Mouse (Mus musculus) thymus, postnatal 10 days (tissue): ENCODE data around the gene Megf6.
A peak's percentile ranks its signal among the peaks of the same experiment; 100 is the strongest.

ENCODE experiments used
- DNase-seq, 2 experiments: peaks; one replicate each; pipeline ENCODE4 v3.0.0; 2021; ENCODE audit warnings: low spot score in 2 of 2

Megf6 gene

DNA sequence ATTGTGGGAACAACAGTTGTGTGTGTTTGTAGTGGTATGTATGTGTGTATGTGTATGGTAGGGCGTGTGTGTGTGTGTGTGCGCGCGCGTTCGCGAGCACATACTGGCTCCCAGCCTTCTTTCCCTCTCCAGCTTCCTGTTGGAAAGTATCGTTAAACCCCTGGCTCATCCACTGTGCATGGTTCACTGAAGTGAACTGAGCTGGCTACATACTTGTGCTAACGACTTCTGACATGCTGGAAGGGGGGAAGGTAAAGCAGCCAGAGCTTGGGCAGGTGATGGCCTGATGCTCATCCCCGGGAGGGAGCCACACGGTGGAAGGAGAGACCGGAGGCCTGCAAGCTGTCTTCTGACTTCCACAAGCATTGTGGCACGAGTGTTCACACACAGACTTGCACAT, 40.9 kb downstream of the Megf6 start:
- DNase-seq, result no peak

- DNase-seq, result no peak
Observed at GRCm38 (mm10) chr4:154213586-154213985, 43.1 kb downstream of the Megf6 start.

DNA sequence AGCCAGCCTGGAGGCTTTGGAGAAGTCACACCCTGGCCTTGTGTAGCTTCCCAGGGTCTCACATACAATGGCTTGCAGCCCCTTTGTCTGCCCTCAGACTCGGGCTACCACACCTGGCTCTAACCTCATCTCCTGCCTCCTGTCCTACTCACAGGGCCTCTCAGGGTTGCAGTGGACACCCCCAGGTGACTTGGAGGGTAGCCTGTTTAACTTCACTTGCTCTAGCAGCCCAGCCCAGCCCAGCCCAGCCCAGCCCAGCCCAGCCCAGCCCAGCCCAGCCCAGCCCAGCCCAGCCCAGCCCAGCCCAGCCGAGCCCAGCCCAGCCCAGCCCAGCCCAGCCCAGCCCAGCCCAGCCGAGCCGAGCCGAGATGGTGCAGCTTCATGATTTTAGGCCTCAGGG, 43.5 kb downstream of the Megf6 start:
- no peak for DNase-seq

GRCm38 (mm10) chr4:154217711-154218350, 47.3 kb downstream of the Megf6 start:
- DNase-seq, result no peak

- DNase-seq, result no peak
Observed at GRCm38 (mm10) chr4:154222773-154223172, 52.2 kb downstream of the Megf6 start.

GRCm38 (mm10) chr4:154224267-154224969, 53.9 kb downstream of the Megf6 start:
- DNase-seq, result no peak

DNA sequence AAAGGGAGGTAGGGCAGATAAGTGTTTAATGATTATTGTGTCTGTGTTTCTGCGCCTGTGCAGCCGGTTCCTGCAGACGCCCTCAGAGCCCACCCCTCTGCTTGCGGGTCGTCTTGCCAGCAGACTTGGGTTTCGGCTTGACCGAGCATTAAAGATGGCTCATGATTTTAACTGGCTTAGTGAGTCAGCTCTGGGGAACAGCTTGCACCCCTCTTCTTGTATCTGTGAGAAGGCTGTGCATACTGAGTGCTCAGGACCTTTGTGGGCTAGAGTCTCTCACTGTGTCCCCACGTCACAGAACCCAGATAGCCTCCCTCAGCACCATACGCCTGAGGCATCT, 54.4 kb downstream of the Megf6 start:
- DNase-seq, result no peak

GRCm38 (mm10) chr4:154226678-154227077, 56.1 kb downstream of the Megf6 start:
- DNase-seq, result no peak

- DNase-seq, result no peak
Observed at GRCm38 (mm10) chr4:154228336-154228735, 57.8 kb downstream of the Megf6 start.

- DNase-seq, result no peak
Observed at GRCm38 (mm10) chr4:154229569-154229968, 59.0 kb downstream of the Megf6 start.

GRCm38 (mm10) chr4:154231380-154231779, 60.9 kb downstream of the Megf6 start:
- DNase-seq, result no peak

GRCm38 (mm10) chr4:154232295-154232694, 61.8 kb downstream of the Megf6 start:
- DNase-seq, result no peak

GRCm38 (mm10) chr4:154236001-154236400, 65.5 kb downstream of the Megf6 start:
- no peak for DNase-seq

DNA sequence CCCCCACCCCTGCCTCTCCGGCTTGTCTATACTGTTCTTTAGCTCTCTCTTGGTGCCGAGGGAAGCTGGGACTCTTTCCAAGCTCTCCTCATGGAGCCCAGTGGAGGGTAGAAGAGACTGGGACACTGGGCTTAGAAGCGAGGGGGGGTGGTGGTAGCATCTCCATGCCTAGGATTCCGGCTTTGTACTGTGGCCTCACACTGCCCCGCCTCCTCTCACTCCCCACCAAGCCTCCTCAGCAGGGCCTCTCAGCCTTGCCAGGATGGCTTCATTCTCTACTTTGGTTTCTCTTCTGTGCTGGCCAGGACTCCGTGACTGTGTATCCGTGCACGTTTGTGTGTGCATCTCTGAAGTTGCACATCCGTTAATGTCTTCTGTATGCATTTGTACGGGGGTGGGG, 66.4 kb downstream of the Megf6 start:
- no peak for DNase-seq

DNA sequence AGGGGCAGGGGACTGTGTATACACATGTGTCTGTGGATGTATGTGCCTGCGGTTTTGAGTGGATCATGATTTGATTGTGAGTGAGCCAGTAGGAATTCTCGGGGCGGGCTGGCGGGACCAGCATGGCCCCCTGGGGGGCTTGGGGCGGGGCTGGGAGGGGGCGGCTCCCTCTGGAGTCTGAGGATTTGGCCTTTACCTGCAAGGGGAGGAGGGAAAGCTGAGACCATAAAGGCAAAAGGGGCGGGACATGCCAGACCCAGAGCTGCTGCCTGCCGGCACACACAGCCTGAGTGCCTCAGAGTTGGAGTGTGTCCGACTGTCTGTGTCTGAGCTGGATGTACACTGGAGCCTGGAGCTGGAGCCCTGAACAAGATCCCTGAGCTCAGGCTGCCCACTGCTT, 66.8 kb downstream of the Megf6 start:
- no peak for DNase-seq

- no peak for DNase-seq
Observed at GRCm38 (mm10) chr4:154239199-154239598, 68.7 kb downstream of the Megf6 start.

- no peak for DNase-seq
Observed at GRCm38 (mm10) chr4:154240608-154241007, 70.1 kb downstream of the Megf6 start.

- DNase-seq, result no peak
Observed at GRCm38 (mm10) chr4:154245342-154245741, 74.8 kb downstream of the Megf6 start.

GRCm38 (mm10) chr4:154246115-154247040, 75.8 kb downstream of the Megf6 start:
- DNase-seq, result peak in 1 of 2 experiments; percentile 53

- no peak for DNase-seq
Observed at GRCm38 (mm10) chr4:154247207-154248091, 76.9 kb downstream of the Megf6 start.

GRCm38 (mm10) chr4:154248092-154248805, 77.7 kb downstream of the Megf6 start:
- DNase-seq, result no peak
